In genomic region chr6:82909136-82909855, GRCm38 (mm10) we compare ENCODE assay signal across 8 mouse cellular contexts. TPM values are rescaled to one million over a fixed set of nuclear protein-coding genes. Genes with fewer than 3 reads are reported as not detected.
A peak's percentile ranks its signal among the peaks of the same experiment; 100 is the strongest.
DNase-seq lines count a peak whose midpoint lies in the region; ATAC-seq and TF ChIP-seq lines count a peak whose summit lies in the region.

No protein-coding gene starts in this region.

- H3K9ac ChIP-seq in neural tube, embryonic 15.5 days (replicated peaks) = no peak overlapping the region

- 29% methylated on average over 14 of the region's 14 CpGs for WGBS in kidney, adult 2 months
- 69% methylated on average over 14 of the region's 14 CpGs for WGBS in neural tube, embryonic 15.5 days

- H3K4me1 ChIP-seq in kidney, adult 2 months (ENCODE audit: control insufficient read depth, insufficient read depth, low read length) = no peaks in the 10 kb centered on the region
- no peaks in the 10 kb centered on the region for H3K4me1 ChIP-seq in neural tube, embryonic 15.5 days

- peak; percentile 39; the same call in 1 of the 2 replicates for ATAC-seq in neural tube, embryonic 15.5 days (ENCODE audit: low FRiP score)

- TF ChIP-seq CTCF in kidney, adult 2 months (conservative IDR thresholded peaks at IDR 0.05; ENCODE audit: insufficient read depth, insufficient read length, low read depth, low read length) = peak; percentile 55

- H3K36me3 ChIP-seq in kidney, adult 2 months (ENCODE audit: control insufficient read depth, insufficient read depth, low read length) = no peaks in the 10 kb centered on the region
- peaks cover 17% of the 10 kb centered on the region for H3K36me3 ChIP-seq in neural tube, embryonic 15.5 days

- H3K4me2 ChIP-seq in neural tube, embryonic 15.5 days = no peak overlapping the region

- H3K27ac ChIP-seq in kidney, adult 2 months (ENCODE audit: insufficient read depth, low read depth, low read length) = no peak overlapping the region
- no peak overlapping the region for H3K27ac ChIP-seq in neural tube, embryonic 15.5 days (replicated peaks)

- TF ChIP-seq POLR2A in kidney, adult 2 months (IDR thresholded peaks at IDR 0.05; ENCODE audit: low read depth, low read length) = no peak

- peak; percentile 19 for DNase-seq in kidney, adult 2 months
- no peak for DNase-seq in kidney, adult 8-10 months
- peak; percentile 79 for DNase-seq in CD4-positive helper T cell, adult 2 months (ENCODE audit: low read depth, low spot score)
- DNase-seq in R1 (ENCODE audit: low read depth, low spot score) = peak; percentile 75
- peak; percentile 62 for DNase-seq in embryo, embryonic 10 days (ENCODE audit: low spot score)
- DNase-seq in left cerebral cortex, postnatal 14 days (ENCODE audit: low spot score in 2 of 2) = peak; percentile 57 to 58
- DNase-seq in ovary, postnatal 36 days (ENCODE audit: low spot score) = no peak

- intact Hi-C loops in left cerebral cortex, postnatal 14 days (cut with DNase I) = no loop called here

- H3K27me3 ChIP-seq in kidney, adult 2 months (replicated peaks; ENCODE audit: control insufficient read depth, insufficient read depth, low read length) = no peaks in the 10 kb centered on the region
- no peaks in the 10 kb centered on the region for H3K27me3 ChIP-seq in neural tube, embryonic 15.5 days (replicated peaks)

- no peak overlapping the region for H3K4me3 ChIP-seq in kidney, adult 2 months (ENCODE audit: insufficient read depth, low read depth, low read length)
- H3K4me3 ChIP-seq in neural tube, embryonic 15.5 days (replicated peaks) = no peak overlapping the region

- no peaks in the 10 kb centered on the region for H3K9me3 ChIP-seq in neural tube, embryonic 15.5 days (replicated peaks)

RNA-seq across cellular contexts. Expression of gene Sema4f, which starts 30.3 kb away (rescaled TPM):
- polyA plus RNA-seq in kidney, adult 2 months (2012; rRNA removed) = 0.12 and 0.28 TPM in 2 replicates
- 10 to 100 TPM; 44.5 to 45.6 TPM for total RNA-seq in left cerebral cortex, postnatal 14 days (2021)
- 24.3 and 26.1 TPM in 2 replicates for polyA plus RNA-seq in neural tube, embryonic 15.5 days (2015; fragmentation: Nextera tagmentation; extraction: Ambion mirVana)

RNA-seq across cellular contexts. Expression of gene M1ap, which starts 37.4 kb away (rescaled TPM):
- polyA plus RNA-seq in kidney, adult 2 months (2012; rRNA removed) = 0.16 and 0.22 TPM in 2 replicates
- total RNA-seq in left cerebral cortex, postnatal 14 days (2021) = under 1 TPM in 1 of 2 experiments, not detected in 1; 0.23 TPM
- 0.20 TPM in 1 of 2 replicates, not detected in the other for polyA plus RNA-seq in neural tube, embryonic 15.5 days (2015; fragmentation: Nextera tagmentation; extraction: Ambion mirVana)

Comparison
In these comparisons a context has a peak if more than half of its experiments do, and no peak if none do; other contexts are left out.
1. DNase-seq: peak in kidney, adult 2 months (single experiment), CD4-positive helper T cell, adult 2 months (single experiment), R1 (single experiment), embryo, embryonic 10 days (single experiment) and left cerebral cortex, postnatal 14 days (2 of 2); none in kidney, adult 8-10 months (0 of 2) and ovary, postnatal 36 days (single experiment).
2. RNA of gene Sema4f, which starts 30.3 kb away (polyA plus RNA-seq): 24.3 to 26.1 TPM in neural tube, embryonic 15.5 days; 0.12 to 0.28 TPM in kidney, adult 2 months; every median in the first group is over 10 times any median in the second.